Mouse (Mus musculus): ENCODE measurements around the gene Mto1. TPM values are rescaled to one million over a fixed set of nuclear protein-coding genes. Genes with fewer than 3 reads are reported as not detected.

Mto1 gene
- polyA plus RNA-seq, 1 experiment from 2014 or later, result 24.3 TPM

Small RNA genes within 50 kb of the gene (microRNA-seq; reads per million reads assigned to microRNA genes)
- not detected for gene Gm26377

Other genes starting within 250 kb of the Mto1 start
- 0.30 TPM in 1 of 2 replicates, not detected in the other for gene Gsta1, start 217.6 kb upstream of the Mto1 start, polyA plus RNA-seq (2015; fragmentation: Nextera tagmentation; extraction: Ambion mirVana)
- not detected in 2 replicates for gene Gm3776, start 191.1 kb upstream of the Mto1 start, polyA plus RNA-seq (2015; fragmentation: Nextera tagmentation; extraction: Ambion mirVana)
- not detected in 2 replicates for gene Gm10639, start 158.3 kb upstream of the Mto1 start, polyA plus RNA-seq (2015; fragmentation: Nextera tagmentation; extraction: Ambion mirVana)
- not detected in 2 replicates for gene Omt2a, start 133.4 kb upstream of the Mto1 start, polyA plus RNA-seq (2015; fragmentation: Nextera tagmentation; extraction: Ambion mirVana)
- not detected in 2 replicates for gene Omt2b, start 120.6 kb upstream of the Mto1 start, polyA plus RNA-seq (2015; fragmentation: Nextera tagmentation; extraction: Ambion mirVana)
- 0.79 and 1.1 TPM in 2 replicates for gene Gsta2, start 92.4 kb upstream of the Mto1 start, polyA plus RNA-seq (2015; fragmentation: Nextera tagmentation; extraction: Ambion mirVana)
- not detected in 2 replicates for gene Dppa5a, start 80.0 kb upstream of the Mto1 start, polyA plus RNA-seq (2015; fragmentation: Nextera tagmentation; extraction: Ambion mirVana)
- gene Ooep, start 69.5 kb upstream of the Mto1 start, polyA plus RNA-seq (2015; fragmentation: Nextera tagmentation; extraction: Ambion mirVana), result 2.9 and 3.0 TPM in 2 replicates
- 0.16 and 0.17 TPM in 2 replicates for gene Ddx43, start 52.4 kb upstream of the Mto1 start, polyA plus RNA-seq (2015; fragmentation: Nextera tagmentation; extraction: Ambion mirVana)
- 2.6 and 3.0 TPM in 2 replicates for gene Cgas, start 5.0 kb upstream of the Mto1 start, polyA plus RNA-seq (2015; fragmentation: Nextera tagmentation; extraction: Ambion mirVana)
- gene Gm17324, start 578 bp downstream of the Mto1 start, polyA plus RNA-seq (2015; fragmentation: Nextera tagmentation; extraction: Ambion mirVana), result 0.56 and 0.94 TPM in 2 replicates
- gene Eef1a1, start 40.9 kb downstream of the Mto1 start, polyA plus RNA-seq (2015; fragmentation: Nextera tagmentation; extraction: Ambion mirVana), result 4,575 and 4,632 TPM in 2 replicates
- 13.3 and 13.7 TPM in 2 replicates for gene Slc17a5, start 139.8 kb downstream of the Mto1 start, polyA plus RNA-seq (2015; fragmentation: Nextera tagmentation; extraction: Ambion mirVana)
- gene Cd109, start 167.3 kb downstream of the Mto1 start, polyA plus RNA-seq (2015; fragmentation: Nextera tagmentation; extraction: Ambion mirVana), result 9.8 and 10.8 TPM in 2 replicates